Mouse (Mus musculus) adrenal gland, postnatal 14 days (tissue): ENCODE measurements at regions not wholly inside any gene's neighbourhood (a gene's known extent, or its start where the extent isn't known, plus 50 kb on each side); places are given as distances from the start of the nearest gene placed in this dataset.
A peak's percentile ranks its signal among the peaks of the same experiment; 100 is the strongest.

ENCODE experiments used
- DNase-seq: peaks from one replicate; pipeline ENCODE4 v3.0.0; 2021; ENCODE audit warnings: mixed read lengths

DNA sequence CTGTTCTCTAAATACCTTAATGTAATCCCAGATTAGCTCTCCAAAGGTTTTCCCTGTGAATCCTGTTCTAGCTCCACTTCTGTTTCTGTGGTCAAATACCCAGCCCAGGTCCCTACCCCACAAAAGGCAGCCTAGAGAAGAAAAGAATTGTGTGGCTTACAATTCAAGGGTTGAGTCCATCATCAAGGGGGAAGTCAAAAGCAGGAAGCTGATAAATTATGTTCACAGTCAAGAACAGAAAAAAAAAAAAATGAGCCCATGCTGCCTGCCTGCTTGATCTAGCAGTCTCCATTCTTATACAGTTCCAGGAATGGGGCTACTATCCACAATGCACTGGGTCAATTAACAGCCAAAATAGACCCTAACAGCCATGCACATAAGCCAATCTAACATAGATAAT, 285.7 kb downstream of the Actr3 start:
- DNase-seq: no peak

DNA sequence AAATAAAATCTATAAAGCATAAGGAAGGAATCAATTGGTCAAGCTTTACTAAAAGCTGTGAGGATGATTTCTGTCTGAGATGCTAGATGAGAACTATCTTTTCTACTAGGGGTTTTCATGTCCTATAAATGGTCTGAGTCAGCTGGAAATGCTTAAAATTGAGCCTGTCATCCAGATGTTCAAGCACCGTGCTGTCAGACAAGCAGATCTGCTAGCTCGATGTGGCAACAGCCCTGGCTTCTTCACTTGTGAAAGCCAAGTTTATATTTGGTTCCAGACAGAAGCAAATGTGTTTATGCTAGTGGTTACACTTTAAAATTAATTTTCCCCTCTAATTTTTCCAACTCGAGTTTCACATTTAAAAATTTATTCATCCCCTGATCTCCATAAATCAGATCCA, 311.7 kb downstream of the Actr3 start:
- no peak for DNase-seq

DNA sequence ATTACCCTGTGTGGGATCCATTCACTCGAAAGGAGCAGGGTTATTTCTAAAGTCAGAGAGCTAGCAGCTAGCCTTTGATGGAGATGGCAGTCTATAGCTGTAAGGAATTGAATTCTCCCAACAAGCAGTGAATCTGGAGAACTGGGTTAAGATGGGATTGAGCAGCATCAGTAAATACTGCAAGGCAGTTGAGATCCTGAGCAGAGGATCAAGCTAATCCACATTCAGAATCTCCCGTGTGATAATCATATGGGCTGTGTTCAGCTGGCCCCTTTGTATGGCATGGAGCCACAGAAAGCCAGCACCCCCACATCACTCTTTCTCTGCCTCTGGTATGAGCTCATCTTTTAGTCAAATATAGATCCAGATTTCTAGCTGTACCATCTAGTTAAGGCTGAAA, 334.9 kb downstream of the Actr3 start:
- no peak for DNase-seq

DNA sequence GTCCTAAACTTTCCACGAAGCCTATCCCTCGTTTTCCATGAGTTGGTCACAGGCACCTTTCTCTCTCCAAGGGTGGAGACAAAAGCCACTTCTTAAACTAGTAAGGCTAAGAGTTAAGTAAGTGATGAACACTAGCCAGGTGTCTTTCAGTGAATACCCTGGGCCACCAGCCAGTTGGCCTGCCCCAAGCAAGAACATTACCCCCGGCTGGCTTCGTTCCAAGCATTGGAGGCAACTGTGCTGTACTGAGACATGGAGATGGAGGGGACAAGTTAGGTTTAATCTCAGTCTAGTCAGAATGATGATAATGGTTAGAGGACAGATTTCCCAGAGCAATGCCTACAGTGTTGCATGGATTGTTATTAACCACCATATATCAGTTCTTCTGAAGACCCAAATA, 350.6 kb downstream of the Actr3 start:
- DNase-seq: no peak

DNA sequence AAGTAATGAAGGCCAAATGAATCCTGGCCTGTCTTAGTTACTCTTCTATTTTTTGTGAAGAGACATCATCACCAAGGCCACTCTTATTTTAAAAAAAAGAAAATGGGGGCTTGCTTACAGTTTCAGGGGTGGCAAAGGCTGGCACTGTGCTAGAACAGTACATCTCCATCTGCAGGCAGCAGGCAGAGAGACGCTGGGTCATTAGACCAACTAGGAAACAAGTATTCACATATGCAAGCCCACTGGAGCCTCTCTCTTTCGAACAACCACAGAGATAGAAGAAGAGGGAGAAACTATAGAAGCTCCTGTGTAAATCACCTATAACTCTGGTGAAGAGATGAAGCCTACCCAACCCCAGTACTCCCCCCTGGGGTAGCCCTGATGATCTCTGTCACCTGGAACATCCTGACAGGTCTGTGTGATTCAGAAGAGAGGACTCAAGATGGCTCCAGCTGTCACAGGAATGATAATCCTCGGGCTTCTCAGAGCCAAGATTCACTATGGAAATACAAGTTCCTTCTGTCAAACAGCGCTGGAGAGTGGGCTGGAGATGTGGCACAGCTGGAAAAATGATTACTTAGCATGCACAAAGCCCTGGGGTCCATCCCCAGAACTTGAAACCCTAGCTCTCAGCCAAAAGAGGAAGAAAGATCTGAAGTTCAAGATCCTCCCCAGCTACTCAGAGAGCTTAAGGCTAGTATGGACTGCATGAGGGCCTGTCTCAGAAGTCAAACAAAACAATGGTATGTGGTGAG, 395.8 kb downstream of the Actr3 start:
- no peak for DNase-seq

DNA sequence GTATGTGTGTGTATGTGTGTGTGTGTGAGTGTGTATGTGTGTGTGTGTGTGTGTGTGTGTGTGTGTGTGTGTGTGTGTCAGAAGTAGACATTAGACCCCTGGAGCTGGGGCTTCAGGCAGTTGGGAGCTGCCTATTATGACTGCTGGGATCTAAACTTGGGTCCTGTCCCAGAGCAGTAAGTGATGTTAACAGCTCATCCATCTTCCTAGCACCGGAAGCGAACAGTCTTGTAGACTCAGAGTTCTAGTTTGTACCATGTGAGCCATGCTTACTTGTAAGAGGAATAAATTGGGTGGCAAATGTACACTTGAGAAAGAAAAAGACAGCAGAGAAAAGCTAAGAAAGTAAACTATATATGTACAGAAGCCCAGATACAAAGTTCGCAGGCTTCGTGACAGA, 422.2 kb downstream of the Actr3 start:
- DNase-seq: no peak

DNA sequence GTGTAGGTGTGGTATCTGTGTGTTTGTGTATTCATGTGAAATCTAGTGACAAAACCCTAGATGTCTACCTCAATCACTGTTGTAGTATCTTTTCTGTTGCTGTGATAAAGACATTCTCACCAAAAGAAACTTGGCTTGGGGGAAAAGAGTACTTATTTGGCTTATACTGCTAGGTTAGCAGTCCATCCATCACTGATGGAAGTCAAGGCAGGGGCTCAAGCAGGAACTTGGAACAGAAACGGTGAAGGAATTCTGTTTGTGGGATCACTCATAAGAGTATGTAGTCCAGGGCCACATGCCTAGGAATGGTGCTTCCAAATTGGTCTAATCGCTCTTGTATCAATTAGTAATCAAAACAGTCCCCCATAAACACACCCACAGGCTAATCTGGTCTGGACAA, 423.6 kb downstream of the Actr3 start:
- no peak for DNase-seq

DNA sequence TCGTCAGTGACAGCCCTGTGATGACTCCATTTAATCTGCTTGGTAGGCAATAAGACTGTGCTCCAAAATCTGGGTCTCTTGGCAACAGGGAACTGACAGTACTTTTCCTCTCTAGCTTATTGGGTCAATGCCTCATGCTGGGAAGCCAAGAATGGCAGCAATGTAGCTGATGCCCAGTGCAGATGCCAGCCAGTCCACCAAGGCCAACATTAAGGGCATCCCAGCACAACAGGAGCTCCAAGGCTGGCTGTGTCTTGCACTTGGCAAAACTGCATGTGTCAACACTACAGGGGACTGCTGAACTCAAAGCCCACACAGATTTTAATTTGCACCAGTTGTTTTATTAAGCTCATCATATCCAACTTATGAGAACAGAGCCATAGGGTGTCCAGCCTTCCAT, 437.9 kb downstream of the Actr3 start:
- peak; percentile 50 for DNase-seq

DNA sequence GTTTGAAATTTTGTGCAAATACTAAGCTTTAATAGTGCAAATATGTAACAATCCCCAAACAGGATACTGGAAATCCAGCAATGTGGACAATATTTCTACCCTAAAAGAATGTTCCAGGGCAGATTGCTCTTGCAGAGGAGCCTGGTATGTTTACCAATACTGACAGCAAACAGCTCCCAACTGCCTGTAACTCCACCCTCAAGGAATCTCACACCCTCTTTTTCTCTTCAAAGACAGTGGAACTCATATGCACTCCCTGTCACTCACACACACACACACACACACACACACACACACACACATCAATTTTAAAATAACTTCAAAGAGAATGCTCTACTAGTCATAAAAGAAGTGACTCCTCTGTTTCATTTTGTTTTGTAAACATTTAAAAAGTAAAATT, 484.7 kb downstream of the Actr3 start:
- no peak for DNase-seq

DNA sequence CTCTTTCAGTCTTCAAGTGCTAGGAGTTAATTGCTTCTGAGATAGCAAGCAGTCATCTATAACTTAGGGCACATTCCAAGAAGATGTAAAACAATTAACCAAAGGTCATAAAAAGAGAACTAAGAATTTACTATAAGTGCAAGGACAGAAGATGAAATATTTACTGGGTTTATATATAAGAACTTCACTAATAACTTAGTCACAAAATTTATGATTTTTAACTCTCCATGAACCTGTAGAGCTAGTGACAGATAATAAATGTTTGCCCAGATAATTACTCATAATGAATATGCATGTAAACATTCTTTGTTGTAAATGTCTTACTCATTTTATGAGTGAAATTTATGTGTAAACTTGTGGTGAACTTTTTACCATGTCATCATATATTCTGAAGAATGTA, 531.2 kb downstream of the Actr3 start:
- no peak for DNase-seq

DNA sequence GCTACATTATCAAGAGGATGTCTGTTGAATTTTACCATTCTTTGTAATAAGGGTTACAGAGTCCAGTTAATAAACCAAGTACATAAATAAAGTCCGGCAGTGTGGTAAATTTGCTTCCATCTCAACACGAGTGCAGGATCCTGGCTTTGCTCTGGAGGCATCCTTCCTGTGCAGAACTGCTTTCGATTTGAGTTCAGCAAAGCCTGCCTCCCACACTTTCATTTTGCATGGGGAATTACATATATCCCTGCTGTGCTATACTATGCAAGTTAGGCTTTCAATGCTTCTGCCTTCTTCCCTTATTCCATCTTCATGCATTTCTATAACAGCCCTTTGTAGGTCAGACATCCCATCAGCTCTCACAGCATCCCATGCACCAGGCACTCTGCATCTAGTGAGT, 564.4 kb downstream of the Actr3 start:
- DNase-seq: no peak

DNA sequence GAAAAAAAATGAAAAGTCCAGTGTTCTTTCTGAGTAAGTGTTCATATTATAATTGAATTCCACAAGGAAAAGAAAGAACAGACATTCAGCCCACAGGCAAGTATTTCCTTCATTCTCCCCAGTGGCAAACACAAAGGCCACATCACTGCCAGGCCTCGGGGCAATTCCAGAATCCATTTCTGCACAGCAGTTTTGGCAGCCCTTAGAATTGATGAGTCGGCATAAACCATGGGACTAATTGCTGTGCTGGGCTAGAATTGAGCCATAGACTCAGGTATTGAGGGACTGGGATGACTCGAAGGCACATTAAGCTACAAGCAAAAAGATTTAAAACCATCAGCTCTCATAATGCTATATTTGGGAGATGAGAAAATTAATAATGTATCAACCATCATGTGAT, 569.3 kb downstream of the Actr3 start:
- no peak for DNase-seq

DNA sequence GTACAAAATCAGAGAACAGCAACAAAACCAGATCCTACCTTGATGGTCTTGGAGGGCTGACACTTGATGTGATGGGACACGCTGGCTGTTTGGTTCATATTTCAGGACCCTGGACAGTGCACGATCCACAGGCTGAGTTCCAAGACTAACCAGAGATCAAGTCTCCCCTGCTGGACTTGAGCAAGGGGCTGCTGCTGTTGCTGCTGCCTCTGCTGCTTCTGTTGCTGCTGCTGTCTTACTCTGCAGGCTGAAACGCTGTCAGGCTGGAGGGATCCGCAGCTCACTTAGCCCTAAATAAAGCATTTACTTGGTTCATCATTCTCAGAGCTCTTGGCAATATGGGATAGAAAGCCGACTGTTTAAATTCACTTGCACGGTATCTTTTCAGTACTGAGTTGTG, 589.8 kb downstream of the Actr3 start:
- DNase-seq: peak; percentile 52

DNA sequence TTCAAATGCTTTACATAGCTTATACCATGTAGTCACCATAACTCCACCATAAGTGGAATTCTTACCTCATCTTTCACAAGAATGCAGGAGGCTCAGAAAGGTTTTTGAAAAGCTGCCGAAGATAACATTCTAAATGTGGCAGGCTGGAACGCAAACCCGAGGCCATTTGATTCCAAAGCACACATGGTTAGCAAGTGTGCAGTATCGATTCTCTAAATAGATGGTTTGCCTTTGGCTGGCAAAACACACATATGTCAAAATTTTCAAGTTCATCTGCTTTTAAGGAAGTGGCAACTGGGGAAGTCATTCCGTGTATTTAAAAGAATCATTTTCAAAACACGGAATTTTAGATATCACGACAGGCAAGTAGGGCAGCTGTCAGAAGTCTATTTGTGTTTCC, 609.8 kb downstream of the Actr3 start:
- DNase-seq: no peak

DNA sequence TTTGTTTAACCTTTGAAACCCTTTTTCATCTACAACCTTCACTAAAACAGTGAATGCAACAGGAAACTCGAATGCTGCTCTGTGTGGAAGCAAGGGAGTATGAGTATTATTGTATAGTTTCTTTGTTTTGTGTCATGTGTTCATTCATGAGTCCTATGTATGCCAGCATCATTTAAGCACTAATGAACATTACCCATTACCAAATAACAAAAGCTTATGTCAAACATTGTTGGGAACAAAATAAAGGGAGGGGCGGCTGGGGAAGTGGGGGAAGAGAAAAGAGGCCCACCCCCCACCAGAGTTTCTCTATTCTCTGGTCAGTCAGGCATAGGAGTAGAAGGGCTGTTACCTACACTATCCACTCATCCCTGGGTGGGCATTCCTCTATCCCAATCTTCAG, 642.5 kb downstream of the Actr3 start:
- DNase-seq: no peak

DNA sequence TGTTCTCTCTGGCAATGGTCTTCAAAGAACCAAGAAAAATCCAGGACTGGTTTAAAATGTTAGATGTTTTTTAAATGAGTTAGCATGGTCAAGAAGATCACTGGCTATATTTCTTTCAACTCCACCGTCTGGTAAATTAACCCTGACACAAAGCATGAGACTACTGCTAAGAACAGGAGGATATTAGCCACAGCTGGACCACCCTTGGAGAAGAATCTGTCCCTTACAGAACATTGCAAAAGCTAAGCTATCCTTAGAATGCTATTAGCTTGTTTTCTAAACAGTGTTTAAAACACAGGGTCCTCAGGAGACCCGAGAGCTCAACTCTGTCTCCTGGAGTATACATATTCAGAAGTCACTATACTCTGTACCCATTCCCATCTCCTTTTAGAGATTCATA, 644.9 kb downstream of the Actr3 start:
- no peak for DNase-seq

DNA sequence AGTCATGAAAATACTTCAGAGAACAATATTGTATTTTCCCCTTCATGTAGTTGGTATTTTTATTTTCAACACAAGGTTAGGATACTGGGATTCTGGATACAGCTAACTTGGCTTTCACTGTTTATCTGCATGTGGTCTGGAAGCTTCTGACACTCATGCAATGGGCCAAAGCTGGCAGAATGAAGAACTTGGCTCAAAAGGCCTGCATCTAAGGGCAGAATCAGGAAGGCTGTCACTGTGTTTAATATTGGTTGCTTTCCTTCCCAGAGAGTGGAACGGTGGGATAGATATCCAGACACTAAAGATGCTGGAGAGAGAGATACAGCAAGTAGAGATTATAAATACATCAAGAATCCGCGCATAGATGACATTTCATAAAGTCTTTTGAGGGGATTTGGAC, 645.4 kb downstream of the Actr3 start:
- no peak for DNase-seq

DNA sequence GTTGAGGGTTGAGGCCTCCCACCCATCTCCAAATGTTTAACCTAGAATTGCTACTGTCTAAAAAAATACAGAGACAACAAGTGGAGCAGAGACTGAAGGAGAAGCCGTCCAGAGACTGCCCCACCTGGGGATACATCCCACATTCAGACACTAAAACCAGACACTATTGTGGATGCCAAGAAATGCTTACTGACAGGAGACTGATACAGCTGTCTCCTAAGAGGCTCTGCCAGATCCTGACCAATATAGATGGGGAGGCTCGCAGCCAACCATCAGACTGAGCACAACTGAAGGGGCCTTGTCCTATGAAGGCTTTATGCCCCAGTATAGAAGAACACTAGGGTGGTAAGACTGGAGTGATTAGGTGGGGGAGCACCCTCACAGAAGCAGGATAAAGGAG, 652.5 kb downstream of the Actr3 start:
- DNase-seq: no peak

DNA sequence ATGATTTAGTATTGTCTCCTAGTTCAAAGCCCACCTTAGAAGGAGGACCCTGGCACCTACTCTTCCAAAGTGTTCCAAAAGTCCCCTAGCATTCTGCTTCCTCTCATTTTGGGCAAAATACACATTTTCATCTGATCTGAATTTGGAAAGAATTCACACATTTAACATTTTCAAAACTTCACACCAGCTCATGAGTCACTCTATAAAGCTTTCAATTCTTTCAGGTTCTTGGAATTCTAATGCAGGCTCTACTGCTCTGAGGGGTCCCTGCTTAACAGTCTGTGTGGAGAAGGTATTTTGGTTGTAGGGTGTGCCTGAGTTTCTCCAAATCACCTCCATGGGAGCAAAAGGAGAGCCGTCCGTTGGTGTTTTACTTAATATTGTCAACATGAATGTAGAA, 657.8 kb downstream of the Actr3 start:
- no peak for DNase-seq

DNA sequence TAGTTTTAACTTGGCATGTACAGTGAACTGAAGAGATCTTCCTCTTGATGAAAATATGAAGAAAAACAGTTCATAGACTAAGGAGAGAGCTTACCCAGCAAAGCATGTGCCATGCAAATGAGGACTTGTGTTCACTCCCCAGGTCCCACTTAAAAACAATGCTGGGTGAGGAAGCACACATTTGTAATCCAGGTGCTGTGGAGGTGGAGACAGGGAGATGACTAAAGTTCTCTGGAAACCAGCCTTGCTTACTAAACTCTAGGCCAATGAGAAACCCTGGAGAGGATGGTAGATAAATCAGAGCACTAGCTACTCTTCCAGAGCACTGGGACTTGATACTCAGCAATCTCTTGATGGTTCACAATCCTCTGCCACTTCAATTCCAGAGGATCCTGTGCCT, 678.8 kb downstream of the Actr3 start:
- DNase-seq: no peak

DNA sequence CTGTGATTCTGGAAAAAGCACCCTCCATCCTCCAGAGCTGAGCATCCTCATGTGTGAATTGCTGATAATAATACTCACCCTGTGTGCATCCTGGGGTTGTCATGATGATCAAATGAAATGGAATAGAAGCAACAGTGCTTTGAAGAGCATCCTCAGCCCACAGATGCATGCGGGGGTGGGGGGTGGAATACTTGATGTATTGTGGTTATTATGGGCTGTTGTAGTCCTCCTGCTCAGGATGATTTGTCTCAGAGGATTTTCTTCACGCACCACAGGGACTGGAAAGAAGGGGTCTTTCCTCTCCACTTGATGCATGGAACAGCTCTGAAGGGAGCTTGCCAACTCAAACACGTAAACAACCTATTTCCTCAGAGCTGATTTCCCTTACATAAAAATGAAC, 694.4 kb upstream of the Dpp10 start:
- DNase-seq: no peak

DNA sequence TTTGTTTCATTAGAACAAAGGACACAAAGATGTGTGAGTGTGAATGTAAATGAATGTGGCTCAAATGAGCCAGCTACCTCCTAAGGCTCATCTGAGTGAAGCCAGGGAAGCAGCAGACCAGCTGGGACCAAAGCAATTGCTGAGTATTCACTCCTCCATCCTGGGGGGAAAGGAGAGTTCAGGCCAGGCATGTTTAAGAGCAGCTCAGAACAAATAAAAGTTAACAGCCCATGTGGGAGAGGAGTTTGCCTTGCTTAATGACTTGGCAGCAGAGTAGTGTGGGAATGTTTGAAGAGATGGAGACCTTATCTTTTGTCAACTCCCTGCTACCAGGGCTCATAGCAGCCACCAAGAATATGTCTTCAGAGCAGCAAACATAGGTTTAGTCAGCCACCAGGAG, 685.0 kb upstream of the Dpp10 start:
- DNase-seq: no peak

DNA sequence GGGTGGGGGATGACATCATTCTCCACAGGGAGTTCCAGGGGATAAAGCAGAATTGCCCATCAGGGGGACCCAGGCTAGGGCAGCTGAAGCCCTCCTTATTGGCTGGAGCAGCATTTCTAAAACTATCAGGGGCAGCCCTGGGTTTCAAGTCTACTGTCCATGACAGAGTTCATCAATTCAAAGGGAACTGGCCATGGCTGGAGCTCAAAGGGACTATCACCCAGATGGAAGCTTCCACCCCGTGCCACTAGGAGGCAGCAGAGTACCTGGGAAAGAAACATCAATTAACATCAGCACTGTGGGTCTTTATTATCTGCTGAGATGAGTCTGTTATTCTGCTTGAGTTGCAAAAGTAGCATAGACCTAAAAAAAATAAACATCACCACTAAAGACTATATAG, 672.7 kb upstream of the Dpp10 start:
- DNase-seq: peak; percentile 64

DNA sequence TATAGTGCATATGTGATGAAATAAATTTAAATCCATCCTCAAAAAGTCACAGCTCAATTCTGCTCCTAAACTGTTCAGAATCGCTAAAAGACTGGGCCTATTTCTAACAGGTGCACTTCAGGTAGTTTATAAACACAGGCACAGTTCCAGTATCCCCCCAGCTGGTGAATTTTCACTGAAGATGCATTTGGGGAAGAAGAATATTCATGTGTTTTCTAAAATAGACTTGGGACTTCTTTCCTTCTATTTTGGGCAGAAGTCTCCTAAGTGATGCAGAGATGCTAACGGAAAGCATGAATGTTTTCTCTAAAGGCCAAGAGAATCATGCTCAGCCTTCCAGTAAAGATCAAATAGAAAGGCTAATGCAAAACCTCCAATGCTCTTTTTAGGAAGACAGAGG, 660.9 kb upstream of the Dpp10 start:
- no peak for DNase-seq

DNA sequence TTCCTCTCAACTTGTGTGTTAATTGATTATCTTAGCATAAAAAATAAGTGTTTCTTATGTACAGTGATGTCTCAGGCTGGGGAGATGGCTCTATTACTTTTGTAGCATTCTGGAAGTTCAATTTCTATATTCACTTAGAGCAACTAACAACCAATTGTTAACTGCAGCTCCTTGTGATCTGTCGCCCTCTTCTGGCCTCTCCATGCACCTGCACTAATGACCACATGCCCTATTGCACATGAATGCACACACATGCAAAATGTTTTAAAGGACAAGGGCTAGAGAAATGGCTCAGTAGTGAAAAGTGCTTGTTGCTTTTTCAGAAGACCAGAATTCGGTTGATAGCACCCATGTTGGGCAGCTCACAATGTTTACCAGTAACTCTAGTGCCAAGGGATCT, 629.1 kb upstream of the Dpp10 start:
- peak; percentile 4 for DNase-seq
